Mouse (Mus musculus): Measurements from ENCODE around the gene Vmn2r7.
"Not testable (repeated sequence)": the region's sequence is repeated elsewhere in the genome, so short reads cannot be mapped to it uniquely, and the experiment has no call there.

Gene Vmn2r7

DNA sequence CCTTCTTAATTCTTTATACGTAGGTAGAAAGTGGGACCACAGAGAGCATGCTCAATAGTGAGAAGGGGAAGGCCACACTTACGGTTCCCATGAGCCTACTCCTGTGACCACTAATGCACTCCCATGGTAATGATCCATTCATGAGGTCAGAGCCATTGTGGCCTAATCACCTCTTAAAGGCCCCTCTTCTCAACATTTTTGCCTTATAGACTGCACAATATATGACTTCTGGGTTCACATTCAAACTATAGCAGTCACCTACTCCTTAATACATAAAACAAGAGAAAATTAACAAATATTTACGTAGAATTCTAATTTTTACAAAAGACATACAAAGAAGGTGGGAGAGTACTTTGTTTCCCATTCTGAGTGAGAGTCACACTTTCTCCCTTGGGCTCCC lies at the start of gene Vmn2r7:
Gene Vmn2r7, minus strand, starts transcription at position 101 of the 400 bp plus-strand sequence.
- not testable (repeated sequence) for DNase-seq (ENCODE audit: low spot score)

DNA sequence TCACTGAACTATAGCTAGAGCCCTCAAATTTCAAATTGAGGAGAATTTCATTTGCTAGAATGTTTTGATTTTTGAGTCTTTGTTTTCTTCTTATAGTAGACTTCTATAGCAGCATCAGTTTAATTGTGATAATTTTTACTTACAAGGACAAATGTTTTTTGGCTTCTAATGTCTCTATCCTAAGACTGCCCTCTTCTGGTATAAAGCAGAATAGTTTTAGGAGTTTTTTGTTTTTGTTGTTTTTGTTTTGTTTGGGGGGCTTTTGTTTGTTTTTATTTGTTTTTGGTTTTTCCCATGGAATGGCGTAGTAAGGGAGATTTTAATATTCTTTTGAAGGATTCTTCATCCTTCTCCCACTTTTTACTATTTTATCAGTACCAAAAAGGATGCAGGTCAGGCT lies 45.2 kb upstream of the Vmn2r7 start:
- no peak for DNase-seq (ENCODE audit: low spot score)

DNA sequence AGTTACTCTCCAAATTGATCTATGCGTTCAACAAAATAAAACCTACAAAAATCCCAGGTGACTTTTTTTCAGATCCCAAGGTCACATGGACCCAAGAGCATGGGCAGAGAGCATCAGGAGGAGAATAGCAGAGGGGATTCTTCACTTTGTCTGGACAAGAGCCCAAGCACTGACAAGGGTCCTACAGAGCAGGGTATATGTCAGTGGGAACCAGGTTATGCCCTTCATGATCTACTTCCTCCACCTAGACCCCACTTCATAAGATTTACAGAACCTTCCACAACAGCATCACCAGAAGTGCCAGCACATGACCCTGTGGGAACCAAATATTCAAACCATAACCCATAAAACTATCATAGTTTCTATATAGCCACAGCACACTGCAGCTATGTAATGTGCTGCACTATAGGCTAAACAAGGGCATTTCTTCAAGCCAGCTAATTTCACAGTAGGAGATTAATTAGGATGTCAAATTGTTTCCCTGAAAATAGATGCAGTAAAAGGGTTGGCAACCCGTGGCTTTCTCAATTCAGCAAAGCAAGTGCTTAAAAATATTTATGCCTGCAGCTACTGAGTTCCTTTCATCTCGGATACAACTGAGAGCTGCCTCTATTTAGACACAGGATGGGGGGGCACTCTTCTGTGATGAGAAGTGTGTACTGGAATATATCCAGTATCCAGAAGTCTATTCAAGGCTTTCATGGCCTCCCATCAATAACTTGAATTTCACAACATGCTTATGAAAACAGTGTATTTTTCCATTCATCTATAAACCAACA lies 33.8 kb upstream of the Vmn2r7 start:
- DNase-seq (ENCODE audit: low spot score) = no peak

GRCm38 (mm10) chr3:64876669-64877068 lies 32.1 kb upstream of the Vmn2r7 start:
- DNase-seq (ENCODE audit: low spot score) = no peak

- DNase-seq (ENCODE audit: low spot score) = no peak
These were observed 1.7 kb downstream of the Vmn2r7 start for GRCm38 (mm10) chr3:64842881-64843280.

DNA sequence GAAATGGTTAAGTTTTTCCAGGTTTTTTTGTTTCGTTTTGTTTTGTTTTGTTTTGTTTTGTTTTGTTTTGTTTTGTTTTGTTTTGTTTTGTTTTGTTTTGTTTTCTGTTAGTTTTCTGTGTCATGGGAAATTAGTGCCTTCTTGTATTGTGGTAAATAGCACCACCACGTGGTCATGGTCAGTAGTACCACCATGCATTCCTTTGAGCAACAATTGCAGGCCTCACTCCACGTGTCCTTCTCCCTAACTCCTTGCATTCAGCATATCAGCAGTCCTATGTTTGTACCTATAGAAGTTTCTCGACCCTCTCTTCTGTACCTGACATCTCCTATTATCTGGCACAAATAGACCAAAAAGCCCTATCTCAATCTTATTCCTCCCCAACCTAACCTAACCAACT lies 2.3 kb downstream of the Vmn2r7 start:
- peak; percentile 33 for DNase-seq (ENCODE audit: low spot score)

DNA sequence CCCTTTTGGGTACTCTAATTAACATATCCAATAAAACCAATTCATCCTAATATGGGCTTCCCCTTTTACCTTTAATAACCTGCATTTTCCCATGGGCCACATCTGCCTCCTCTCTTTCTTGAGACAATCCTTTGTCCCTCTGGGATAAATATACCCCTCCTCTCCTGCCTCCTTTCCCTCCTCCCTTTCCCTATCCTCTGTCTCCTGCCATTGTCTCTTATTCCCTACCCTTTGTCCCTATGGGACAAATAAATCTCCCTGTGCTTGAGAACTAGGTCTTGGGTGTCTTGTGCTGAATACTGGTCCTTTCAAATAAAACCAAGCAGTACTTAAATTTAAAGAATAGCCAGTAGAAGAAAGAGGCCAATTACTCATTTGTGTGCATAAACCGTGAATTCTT lies 13.4 kb downstream of the Vmn2r7 start:
- DNase-seq (ENCODE audit: low spot score) = no peak

- DNase-seq (ENCODE audit: low spot score) = no peak
These were observed 53.3 kb downstream of the Vmn2r7 start for GRCm38 (mm10) chr3:64791245-64791591.

DNA sequence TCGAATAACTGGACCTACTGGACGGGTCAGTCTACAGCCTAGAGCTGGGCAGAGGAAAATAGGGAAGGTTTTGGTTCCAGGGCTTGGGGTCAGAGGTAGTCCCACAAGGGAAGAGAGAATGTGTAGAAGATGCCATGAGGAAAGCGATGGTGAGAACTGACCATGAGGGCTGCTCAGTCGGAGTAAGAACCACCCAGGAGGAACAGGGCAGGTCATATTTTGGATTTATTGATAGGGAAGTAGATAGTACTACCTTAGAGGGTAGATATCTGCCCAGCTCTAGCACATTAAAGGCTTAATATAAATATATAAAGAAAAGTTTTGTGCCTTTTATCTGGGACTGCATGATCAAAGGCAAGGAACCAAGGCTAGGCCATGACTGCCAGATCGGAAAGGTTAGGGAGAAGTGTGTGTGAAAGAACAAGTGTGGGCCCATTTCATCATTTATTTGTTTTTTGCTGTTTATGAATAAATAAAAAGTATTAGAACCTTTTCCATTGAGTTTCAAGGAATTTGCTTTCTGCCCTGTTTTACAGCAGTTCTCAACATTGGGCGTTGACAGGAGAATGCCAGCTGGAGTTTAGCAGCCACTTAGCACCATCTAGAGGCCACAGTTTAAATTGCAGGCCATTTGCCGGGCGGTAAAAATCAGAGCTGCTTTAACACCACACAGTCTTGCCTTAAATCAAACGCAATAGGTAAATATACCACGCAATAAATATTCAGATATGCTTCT lies 53.9 kb downstream of the Vmn2r7 start:
- DNase-seq (ENCODE audit: low spot score) = peak; percentile 47

DNA sequence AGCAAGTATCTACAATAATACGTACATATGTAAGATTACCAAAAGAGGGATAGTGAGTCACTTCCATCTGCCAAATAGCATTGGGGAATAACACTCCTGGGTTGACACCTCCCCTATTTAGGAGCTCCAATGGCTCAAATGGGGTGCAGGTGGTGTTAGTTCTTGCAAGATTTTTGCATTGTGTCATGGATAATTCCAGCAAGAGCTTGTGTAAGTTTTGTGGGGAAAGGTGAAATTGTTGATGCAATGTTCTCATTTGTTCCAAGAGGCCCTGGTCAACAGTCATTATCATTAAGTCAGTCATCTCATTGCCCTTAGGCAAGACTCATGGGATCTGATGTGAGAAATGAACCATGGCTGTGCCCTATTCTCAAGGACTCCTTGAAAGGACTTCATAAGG lies 61.7 kb downstream of the Vmn2r7 start:
- no peak for DNase-seq (ENCODE audit: low spot score)

GRCm38 (mm10) chr3:64772132-64772531 lies 72.4 kb downstream of the Vmn2r7 start:
- no peak for DNase-seq (ENCODE audit: low spot score)

GRCm38 (mm10) chr3:64756145-64756544 lies 88.4 kb downstream of the Vmn2r7 start:
- DNase-seq (ENCODE audit: low spot score) = no peak

GRCm38 (mm10) chr3:64727187-64727970 lies 117.2 kb downstream of the Vmn2r7 start:
- not testable (repeated sequence) for DNase-seq (ENCODE audit: low spot score)

DNA sequence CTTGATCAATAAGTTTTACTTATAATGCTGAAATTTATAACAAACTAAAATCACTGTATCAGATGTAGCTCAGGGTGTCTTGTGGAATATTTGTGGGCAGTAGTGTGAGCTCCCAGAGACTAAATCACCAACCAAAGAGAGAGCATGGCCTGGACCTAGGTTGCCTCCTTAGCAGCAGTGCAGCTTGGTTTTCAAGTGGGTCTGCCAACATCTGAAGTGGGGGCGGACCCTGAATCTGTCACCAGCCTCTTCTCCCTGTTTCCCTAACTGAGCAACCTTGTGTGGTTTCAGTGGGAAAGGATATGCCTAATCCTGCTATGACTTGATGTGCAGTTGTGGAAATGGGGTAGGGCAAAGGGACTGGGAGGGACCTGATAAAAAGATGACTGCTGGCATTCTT lies 118.8 kb downstream of the Vmn2r7 start:
- not testable (repeated sequence) for DNase-seq (ENCODE audit: low spot score)

GRCm38 (mm10) chr3:64676069-64676468 lies 168.5 kb downstream of the Vmn2r7 start:
- not testable (repeated sequence) for DNase-seq (ENCODE audit: low spot score)

Data from ovary, postnatal 14 days (tissue).